Mouse (Mus musculus): ENCODE data around the gene Fbxo28. TPM values are rescaled to one million over a fixed set of nuclear protein-coding genes. Genes with fewer than 3 reads are reported as not detected.

Fbxo28 gene
- polyA plus RNA-seq, 1 experiment: 31.0 TPM

GRCm38 (mm10) chr1:182275109-182275508 lies 66.3 kb downstream of the Fbxo28 start:
- DNase-seq: no peak
- H3K4me1 ChIP-seq (ENCODE audit: control insufficient read depth, insufficient read depth, low read length): peaks cover 2% of the 10 kb centered on the region; the same call in 1 of the 2 replicates
- no peak overlapping the region for H3K4me3 ChIP-seq (replicated peaks; ENCODE audit: insufficient read depth, low read depth, low read length)

DNA sequence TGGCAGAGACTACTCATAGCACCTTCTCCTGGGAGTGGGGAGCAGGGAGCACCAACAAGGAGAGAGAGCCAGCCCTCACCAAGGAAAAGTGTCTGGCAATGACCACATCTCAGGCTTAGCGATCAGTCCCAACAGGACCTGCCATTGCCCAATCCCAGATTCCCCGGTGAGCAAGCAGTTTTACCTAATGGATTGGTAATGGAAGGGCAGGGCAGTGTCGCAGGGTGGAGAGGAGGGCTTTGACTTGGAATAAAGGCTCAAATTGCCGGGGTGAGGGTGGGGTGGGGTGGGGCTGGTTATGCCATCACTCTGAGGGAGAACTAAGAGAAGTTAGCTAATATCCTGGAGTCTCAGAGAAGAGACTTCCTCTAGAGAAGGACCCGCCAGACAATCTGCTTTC lies 69.8 kb downstream of the Fbxo28 start:
- no peaks in the 10 kb centered on the region for H3K4me1 ChIP-seq (ENCODE audit: control insufficient read depth, insufficient read depth, low read length)
- H3K4me3 ChIP-seq (replicated peaks; ENCODE audit: insufficient read depth, low read depth, low read length): no peak overlapping the region
- TF ChIP-seq CTCF (IDR thresholded peaks at IDR 0.05; ENCODE audit: borderline replicate concordance, insufficient read depth, low read depth, low read length): no peak
- TF ChIP-seq POLR2A (IDR thresholded peaks at IDR 0.05; ENCODE audit: borderline replicate concordance, insufficient read depth, low read length): no peak
- no peaks in the 10 kb centered on the region for H3K27me3 ChIP-seq (ENCODE audit: control insufficient read depth, insufficient read depth, low read length)
- no peak overlapping the region for H3K27ac ChIP-seq (ENCODE audit: insufficient read depth, low read length)
- no peak for DNase-seq
- WGBS: 87% methylated on average over 5 of the region's 5 CpGs

More at GRCm38 (mm10) chr1:182275109-182275508, 66.3 kb downstream of the Fbxo28 start:
- WGBS: 98% methylated on average over 6 of the region's 6 CpGs
- no peak overlapping the region for H3K27ac ChIP-seq (ENCODE audit: insufficient read depth, low read length)
- H3K27me3 ChIP-seq (ENCODE audit: control insufficient read depth, insufficient read depth, low read length): no peaks in the 10 kb centered on the region
- no peak for TF ChIP-seq CTCF (IDR thresholded peaks at IDR 0.05; ENCODE audit: borderline replicate concordance, insufficient read depth, low read depth, low read length)
- TF ChIP-seq POLR2A (IDR thresholded peaks at IDR 0.05; ENCODE audit: borderline replicate concordance, insufficient read depth, low read length): no peak

- no peak for DNase-seq
- 54% methylated on average over 5 of the region's 5 CpGs for WGBS
- Histone ChIP-seq H3K4me3 (replicated peaks; ENCODE audit: insufficient read depth, low read depth, low read length) (no peak overlapping the region), H3K27ac (ENCODE audit: insufficient read depth, low read length) (no peak overlapping the region), H3K27me3 (ENCODE audit: control insufficient read depth, insufficient read depth, low read length) (no peaks in the 10 kb centered on the region), H3K4me1 (ENCODE audit: control insufficient read depth, insufficient read depth, low read length) (no peaks in the 10 kb centered on the region)
- TF ChIP-seq POLR2A (IDR thresholded peaks at IDR 0.05; ENCODE audit: borderline replicate concordance, insufficient read depth, low read length) (no peak), CTCF (IDR thresholded peaks at IDR 0.05; ENCODE audit: borderline replicate concordance, insufficient read depth, low read depth, low read length) (no peak)
Observed at GRCm38 (mm10) chr1:182271130-182271529, 70.3 kb downstream of the Fbxo28 start.

DNA sequence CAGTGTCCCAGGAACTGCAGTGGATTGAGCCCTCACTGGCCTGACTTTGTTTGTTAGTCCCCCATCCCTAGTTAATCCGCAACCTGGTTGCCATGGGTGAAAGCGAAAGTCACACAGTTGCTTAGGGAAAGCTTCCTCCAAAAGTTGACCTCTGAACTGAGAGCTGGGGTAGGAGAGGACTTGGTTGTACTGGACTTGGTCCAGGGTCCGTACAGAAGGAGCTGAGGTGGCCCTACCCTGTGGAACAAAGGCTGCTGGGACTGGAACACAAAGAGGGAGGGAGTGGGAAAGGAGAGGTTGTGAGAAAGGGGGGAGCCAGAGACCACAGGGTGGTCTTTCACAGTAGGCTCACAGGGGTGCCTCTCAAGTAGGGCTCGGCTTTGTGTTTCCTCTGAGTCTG lies 73.1 kb downstream of the Fbxo28 start:
- Histone ChIP-seq H3K4me3 (replicated peaks; ENCODE audit: insufficient read depth, low read depth, low read length) (no peak overlapping the region), H3K27me3 (ENCODE audit: control insufficient read depth, insufficient read depth, low read length) (no peaks in the 10 kb centered on the region), H3K27ac (ENCODE audit: insufficient read depth, low read length) (no peak overlapping the region), H3K4me1 (ENCODE audit: control insufficient read depth, insufficient read depth, low read length) (no peaks in the 10 kb centered on the region)
- whole genome bisulfite sequencing: 63% methylated on average over 4 of the region's 4 CpGs
- DNase-seq: no peak
- TF ChIP-seq CTCF (IDR thresholded peaks at IDR 0.05; ENCODE audit: borderline replicate concordance, insufficient read depth, low read depth, low read length) (no peak), POLR2A (IDR thresholded peaks at IDR 0.05; ENCODE audit: borderline replicate concordance, insufficient read depth, low read length) (no peak)

GRCm38 (mm10) chr1:182266028-182266525 lies 75.4 kb downstream of the Fbxo28 start:
- DNase-seq: no peak
- no peak for TF ChIP-seq POLR2A (IDR thresholded peaks at IDR 0.05; ENCODE audit: borderline replicate concordance, insufficient read depth, low read length)
- no peak for TF ChIP-seq CTCF (IDR thresholded peaks at IDR 0.05; ENCODE audit: borderline replicate concordance, insufficient read depth, low read depth, low read length)
- Histone ChIP-seq H3K4me3 (replicated peaks; ENCODE audit: insufficient read depth, low read depth, low read length) (no peak overlapping the region), H3K4me1 (ENCODE audit: control insufficient read depth, insufficient read depth, low read length) (no peaks in the 10 kb centered on the region), H3K27me3 (ENCODE audit: control insufficient read depth, insufficient read depth, low read length) (no peaks in the 10 kb centered on the region), H3K27ac (ENCODE audit: insufficient read depth, low read length) (no peak overlapping the region)
- 94% methylated on average over 11 of the region's 11 CpGs for WGBS

Other genes starting within 250 kb of the Fbxo28 start
- gene Srp9, start 216.9 kb downstream of the Fbxo28 start, polyA plus RNA-seq (2012; rRNA removed): 113 and 124 TPM in 2 replicates
- not detected in 2 replicates for gene Vmn1r1, start 177.1 kb downstream of the Fbxo28 start, polyA plus RNA-seq (2012; rRNA removed)
- gene Degs1, start 58.8 kb downstream of the Fbxo28 start, polyA plus RNA-seq (2012; rRNA removed): 109 and 115 TPM in 2 replicates
- 21.1 and 25.3 TPM in 2 replicates for gene Trp53bp2, start 67.5 kb upstream of the Fbxo28 start, polyA plus RNA-seq (2012; rRNA removed)
- 82.6 and 86.9 TPM in 2 replicates for gene Capn2, start 176.0 kb upstream of the Fbxo28 start, polyA plus RNA-seq (2012; rRNA removed)
- 0.03 and 0.08 TPM in 2 replicates for gene Capn8, start 223.4 kb upstream of the Fbxo28 start, polyA plus RNA-seq (2012; rRNA removed)